Mouse (Mus musculus) forebrain, embryonic 11.5 days (tissue): ENCODE measurements around the gene Pop7. TPM values are rescaled to one million over a fixed set of nuclear protein-coding genes. Genes with fewer than 3 reads are reported as not detected.

ENCODE experiments used
- ATAC-seq: fragments of 200-750 bp; cut with Nextera tagmentation; replicated peaks from 2 replicates; pipeline ENCODE4 v1.8.0; 2017; ENCODE audit warnings: moderate TSS enrichment; ENCODE audit not compliant: low FRiP score
- DNase-seq: peaks from one replicate; pipeline ENCODE4 v3.0.0-alpha.2; 2017; ENCODE audit warnings: low spot score
- H3K27ac ChIP-seq: fragments of 300-500 bp; sonication (generic); 2 replicates; pipeline ENCODE4 v1.5.1; 2014; ENCODE audit warnings: low read depth, low read length
- H3K27me3 ChIP-seq: fragments of 300-500 bp; sonication (generic); 2 replicates; pipeline ENCODE4 v1.6.1; 2014; ENCODE audit warnings: mild to moderate bottlenecking, low read length, mixed read lengths; ENCODE audit not compliant: control insufficient read depth, insufficient read depth
- H3K36me3 ChIP-seq: fragments of 300-500 bp; sonication (generic); 2 replicates; pipeline ENCODE4 v1.6.1; 2014; ENCODE audit warnings: mild to moderate bottlenecking, low read length, moderate library complexity, mixed read lengths; ENCODE audit not compliant: control insufficient read depth, insufficient read depth
- H3K4me1 ChIP-seq: fragments of 300-500 bp; sonication (generic); replicated peaks from 2 replicates; pipeline ENCODE4 v1.6.1; 2014; ENCODE audit warnings: low read length, mixed read lengths; ENCODE audit not compliant: control insufficient read depth, insufficient read depth
- H3K4me2 ChIP-seq: fragments of 300-500 bp; sonication (generic); 2 replicates; pipeline ENCODE4 v1.6.1; 2014; ENCODE audit warnings: low read depth, mild to moderate bottlenecking, low read length, moderate library complexity, mixed read lengths; ENCODE audit not compliant: severe bottlenecking
- H3K4me3 ChIP-seq: fragments of 300-500 bp; sonication (generic); 2 replicates; pipeline ENCODE4 v1.5.1; 2014; ENCODE audit warnings: low read depth, low read length
- H3K9ac ChIP-seq: fragments of 300-500 bp; sonication (generic); 2 replicates; pipeline ENCODE4 v1.6.1; 2014; ENCODE audit warnings: low read length
- H3K9me3 ChIP-seq: fragments of 300-500 bp; sonication (generic); 2 replicates; pipeline ENCODE4 v1.6.1; 2016; ENCODE audit warnings: low read length, mixed read lengths; ENCODE audit not compliant: control insufficient read depth
- WGBS: fragments of 180-500 bp; shearing (Covaris S2); extraction: QIAGEN DNeasy Blood & Tissue Kit; methylation state at CpG from one replicate; pipeline ENCODE4 v1.1.7; 2014; 5-methylcytosine and 5-hydroxymethylcytosine counted together
- polyA plus RNA-seq: library from polyadenylated mRNA; unstranded; fragments of >200 nt; fragmentation: Nextera tagmentation; extraction: Ambion mirVana; gene quantifications from 2 replicates; pipeline ENCODE4 v1.2.1, GENCODE M21; 2014

Gene Pop7
- polyA plus RNA-seq, 1 experiment from 2014 or later, result 55.9 TPM

DNA sequence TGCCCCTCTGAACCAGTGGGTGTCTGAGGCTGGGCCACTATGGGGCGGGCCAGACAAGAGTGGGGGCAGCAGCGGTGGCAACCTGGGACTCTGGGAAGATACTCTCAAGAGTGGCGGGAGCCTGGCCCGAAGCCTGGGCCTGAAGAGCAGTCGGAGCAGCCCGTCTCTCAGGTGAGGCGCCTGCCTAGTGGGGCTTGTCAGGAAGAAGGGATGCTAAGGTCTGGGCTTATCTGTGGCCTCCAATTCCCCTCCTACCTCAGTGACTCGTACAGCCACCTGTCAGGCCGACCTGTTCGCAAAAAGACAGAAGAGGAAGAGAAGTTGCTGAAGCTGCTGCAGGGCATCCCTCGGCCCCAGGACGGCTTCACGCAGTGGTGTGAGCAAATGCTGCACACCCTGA, 22.4 kb upstream of the Pop7 start:
- 92% methylated on average over 13 of the region's 13 CpGs for WGBS
- Histone ChIP-seq H3K4me2 (no peak overlapping the region), H3K4me1 (peaks cover 4% of the 10 kb centered on the region), H3K9me3 (no peaks in the 10 kb centered on the region), H3K36me3 (peaks cover 36% of the 10 kb centered on the region), H3K9ac (no peak overlapping the region), H3K27ac (no peak overlapping the region), H3K4me3 (no peak overlapping the region), H3K27me3 (no peaks in the 10 kb centered on the region)
- ATAC-seq, result no peak
- DNase-seq, result no peak

DNA sequence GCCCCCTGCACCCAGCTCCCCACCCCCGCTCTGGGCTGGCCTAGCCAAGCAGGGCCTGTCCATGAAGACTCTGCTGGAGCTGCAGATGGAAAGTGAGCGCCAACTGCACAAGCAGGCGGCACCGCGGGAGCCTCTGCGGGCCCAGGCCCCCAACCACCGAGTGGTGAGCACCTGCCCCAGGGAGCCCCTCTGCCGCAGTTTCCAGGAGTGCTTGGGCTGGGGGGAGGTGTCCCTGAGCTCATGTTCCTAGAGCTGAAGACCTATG, 21.9 kb upstream of the Pop7 start:
- Histone ChIP-seq H3K4me3 (no peak overlapping the region), H3K36me3 (peaks cover 38% of the 10 kb centered on the region), H3K9ac (no peak overlapping the region), H3K4me1 (peaks cover 4% of the 10 kb centered on the region), H3K9me3 (no peaks in the 10 kb centered on the region), H3K4me2 (no peak overlapping the region), H3K27me3 (no peaks in the 10 kb centered on the region), H3K27ac (no peak overlapping the region)
- ATAC-seq (no peak), DNase-seq (no peak)
- WGBS, result 91% methylated on average over 8 of the region's 8 CpGs

DNA sequence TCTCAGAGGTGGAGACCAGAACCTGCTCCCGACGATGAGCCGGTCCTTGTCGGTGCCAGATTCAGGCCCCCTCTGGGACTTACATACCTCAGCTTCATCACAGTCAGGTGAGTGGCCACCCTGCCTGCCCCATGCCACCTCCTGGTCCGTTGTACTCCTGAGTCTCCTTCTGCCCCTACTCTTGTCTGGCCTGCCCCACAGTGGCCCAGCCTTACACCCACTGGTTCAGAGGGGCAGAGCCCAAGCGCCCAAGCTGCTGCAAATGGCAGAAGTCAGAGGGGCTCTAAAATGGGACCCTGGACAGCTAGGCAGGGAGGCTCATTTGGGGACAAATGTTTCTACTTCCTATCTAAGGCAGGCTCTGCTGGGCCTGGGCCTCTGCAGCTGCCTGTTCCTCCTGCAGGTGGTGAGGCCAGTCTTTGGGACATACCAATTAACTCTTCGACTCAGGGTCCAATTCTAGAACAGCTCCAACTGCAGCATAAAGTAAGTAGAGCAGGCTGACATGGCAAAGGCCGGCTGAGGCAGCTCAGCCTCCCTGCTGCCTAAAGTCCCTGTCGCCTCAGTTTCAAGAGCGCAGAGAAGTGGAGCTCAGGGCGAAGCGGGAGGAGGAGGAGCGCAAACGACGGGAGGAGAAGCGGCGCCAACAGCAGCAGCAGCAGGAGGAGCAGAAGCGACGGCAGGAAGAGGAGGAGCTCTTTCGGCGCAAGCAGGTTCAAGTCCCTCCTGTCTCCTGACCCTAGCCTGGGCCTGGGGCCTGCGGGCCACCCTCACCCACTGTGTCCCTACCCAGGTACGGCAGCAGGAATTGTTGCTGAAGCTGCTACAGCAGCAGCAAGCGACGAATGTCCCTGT, 21.3 kb upstream of the Pop7 start:
- no peak overlapping the region for H3K4me3 ChIP-seq
- H3K36me3 ChIP-seq, result peaks cover 34% of the 10 kb centered on the region
- no peak overlapping the region for H3K27ac ChIP-seq
- DNase-seq (peak; percentile 52), ATAC-seq (no peak)
- 85% methylated on average over 25 of the region's 25 CpGs for WGBS
- no peaks in the 10 kb centered on the region for H3K27me3 ChIP-seq
- H3K4me1 ChIP-seq, result peaks cover 4% of the 10 kb centered on the region
- H3K9ac ChIP-seq, result no peak overlapping the region
- H3K4me2 ChIP-seq, result no peak overlapping the region
- H3K9me3 ChIP-seq, result no peaks in the 10 kb centered on the region

DNA sequence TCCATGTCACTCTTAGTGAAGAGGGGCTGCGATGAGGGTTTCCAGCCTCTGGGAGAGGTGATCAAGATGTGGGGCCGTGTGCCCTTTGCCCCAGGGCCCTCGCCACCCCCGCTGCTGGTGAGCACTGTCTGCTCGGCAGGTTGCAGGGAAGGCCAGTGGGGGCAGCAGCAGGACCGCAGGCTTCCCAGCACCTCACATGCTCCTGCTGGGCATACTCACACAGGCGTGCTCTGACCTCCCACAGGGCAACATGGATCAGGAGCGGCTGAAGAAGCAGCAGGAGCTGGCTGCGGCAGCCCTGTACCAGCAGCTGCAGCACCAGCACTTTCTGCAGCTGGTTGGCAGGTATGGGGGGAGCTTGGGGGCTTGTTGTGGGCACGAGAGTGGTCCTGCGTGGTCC, 20.4 kb upstream of the Pop7 start:
- no peaks in the 10 kb centered on the region for H3K9me3 ChIP-seq
- H3K4me2 ChIP-seq, result no peak overlapping the region
- no peaks in the 10 kb centered on the region for H3K27me3 ChIP-seq
- peaks cover 4% of the 10 kb centered on the region for H3K4me1 ChIP-seq
- no peak overlapping the region for H3K4me3 ChIP-seq
- no peak overlapping the region for H3K27ac ChIP-seq
- no peak overlapping the region for H3K9ac ChIP-seq
- peak; percentile 53 for DNase-seq
- ATAC-seq, result no peak
- WGBS, result 87% methylated on average over 11 of the region's 11 CpGs
- H3K36me3 ChIP-seq, result peaks cover 29% of the 10 kb centered on the region

DNA sequence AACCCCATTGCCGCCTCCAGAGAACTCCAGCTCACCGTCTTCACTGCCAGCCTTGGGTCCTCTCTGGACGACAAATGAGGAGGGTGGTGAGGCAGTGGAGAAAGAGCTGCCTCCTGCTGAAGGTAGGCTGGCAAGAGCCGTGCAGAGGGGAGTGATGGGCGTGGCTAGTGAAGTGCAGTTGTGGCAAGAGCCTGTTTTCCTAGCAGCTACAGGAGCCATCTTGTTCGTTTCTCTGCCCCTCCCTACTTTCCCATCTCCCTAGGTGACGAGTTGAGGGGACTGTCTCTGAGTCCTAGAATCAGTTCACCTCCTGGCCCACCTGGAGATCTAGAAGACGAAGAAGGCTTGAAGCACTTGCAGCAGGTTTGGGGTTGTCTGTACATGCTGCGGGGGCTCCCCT, 19.5 kb upstream of the Pop7 start:
- peaks cover 29% of the 10 kb centered on the region for H3K36me3 ChIP-seq
- no peaks in the 10 kb centered on the region for H3K9me3 ChIP-seq
- 79% methylated on average over 9 of the region's 9 CpGs for WGBS
- no peak overlapping the region for H3K4me3 ChIP-seq
- H3K27me3 ChIP-seq, result no peaks in the 10 kb centered on the region
- no peak overlapping the region for H3K4me2 ChIP-seq
- no peak overlapping the region for H3K27ac ChIP-seq
- ATAC-seq (no peak), DNase-seq (no peak)
- no peak overlapping the region for H3K9ac ChIP-seq
- peaks cover 4% of the 10 kb centered on the region for H3K4me1 ChIP-seq

DNA sequence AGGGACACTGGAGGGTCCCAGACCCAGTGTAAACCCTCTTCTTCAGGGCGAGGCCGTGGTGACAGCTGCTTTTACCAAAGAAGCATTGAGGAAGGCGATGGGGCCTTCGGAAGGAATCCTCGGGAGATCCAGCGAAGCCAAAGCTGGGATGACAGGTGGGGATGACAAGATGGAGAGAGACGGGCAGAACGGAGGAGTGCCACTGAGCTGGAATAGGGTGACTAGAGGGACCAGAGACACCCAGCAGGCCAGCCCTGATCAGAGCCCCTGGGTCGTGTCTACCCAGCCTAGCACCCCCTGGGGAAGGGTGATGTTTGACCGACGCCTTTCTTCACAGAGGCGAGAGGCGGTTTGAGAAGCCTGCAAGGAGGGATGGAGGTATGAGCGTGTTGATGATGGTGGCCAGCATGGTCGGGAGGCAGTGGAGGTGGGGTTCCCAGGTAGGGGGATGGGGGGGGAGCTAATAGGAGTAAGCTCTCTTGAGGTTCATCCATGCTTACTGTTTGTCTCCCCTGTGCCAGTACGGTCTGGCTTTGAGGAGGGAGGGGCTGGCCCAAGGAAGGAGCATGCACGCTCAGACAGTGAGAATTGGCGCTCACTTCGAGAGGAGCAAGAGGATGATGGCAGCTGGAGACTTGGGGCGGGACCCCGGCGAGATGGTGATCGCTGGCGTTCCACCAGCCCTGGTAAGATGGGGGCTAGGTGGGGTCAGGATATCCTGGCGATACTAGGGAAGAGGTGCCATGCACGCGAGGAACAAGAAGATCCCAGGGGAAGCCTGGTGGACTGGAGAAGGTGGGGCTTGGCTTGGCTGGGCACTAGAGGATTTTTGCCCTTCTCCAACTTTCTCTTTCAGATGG, 17.6 kb upstream of the Pop7 start:
- no peak overlapping the region for H3K4me2 ChIP-seq
- H3K36me3 ChIP-seq, result peaks cover 29% of the 10 kb centered on the region
- WGBS, result 95% methylated on average over 27 of the region's 27 CpGs
- H3K27ac ChIP-seq, result no peak overlapping the region
- DNase-seq (no peak), ATAC-seq (no peak)
- no peaks in the 10 kb centered on the region for H3K4me1 ChIP-seq
- no peaks in the 10 kb centered on the region for H3K9me3 ChIP-seq
- H3K27me3 ChIP-seq, result no peaks in the 10 kb centered on the region
- no peak overlapping the region for H3K9ac ChIP-seq
- no peak overlapping the region for H3K4me3 ChIP-seq

DNA sequence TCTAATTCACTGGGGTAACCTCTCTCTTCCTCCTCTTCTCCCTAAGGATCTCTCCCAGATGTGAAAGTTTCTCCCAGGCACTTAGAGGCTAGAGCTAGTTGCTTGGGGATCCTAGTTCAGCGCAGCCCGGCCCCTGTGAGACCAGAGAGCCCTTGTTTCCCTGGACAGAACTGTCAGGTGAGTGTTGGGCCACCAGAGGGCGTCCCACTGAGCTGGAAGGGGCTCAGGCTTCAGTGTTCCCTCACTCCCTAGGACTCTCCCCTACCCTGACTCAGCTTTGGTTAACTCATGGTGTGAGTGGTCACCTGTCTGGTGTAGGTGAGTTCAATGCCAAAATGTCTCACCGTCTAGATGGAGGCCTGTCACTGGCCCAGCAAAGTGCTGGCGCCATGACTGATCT, 16.1 kb upstream of the Pop7 start, which contains the start of gene Gigyf1:
Gigyf1 (plus strand) TSS at position 113 of the 400 bp plus-strand sequence.
- WGBS, result 78% methylated on average over 5 of the region's 5 CpGs
- Histone ChIP-seq H3K9ac (no peak within 1 kb of the TSS), H3K9me3 (no peaks in the 10 kb centered on the region), H3K4me2 (no peak within 1 kb of the TSS), H3K27me3 (no peaks in the 10 kb centered on the region), H3K36me3 (peaks cover 20% of the 10 kb centered on the region), H3K27ac (no peak within 1 kb of the TSS), H3K4me1 (no peaks in the 10 kb centered on the region), H3K4me3 (no peak within 1 kb of the TSS)
- DNase-seq (peak; percentile 66), ATAC-seq (no peak)

DNA sequence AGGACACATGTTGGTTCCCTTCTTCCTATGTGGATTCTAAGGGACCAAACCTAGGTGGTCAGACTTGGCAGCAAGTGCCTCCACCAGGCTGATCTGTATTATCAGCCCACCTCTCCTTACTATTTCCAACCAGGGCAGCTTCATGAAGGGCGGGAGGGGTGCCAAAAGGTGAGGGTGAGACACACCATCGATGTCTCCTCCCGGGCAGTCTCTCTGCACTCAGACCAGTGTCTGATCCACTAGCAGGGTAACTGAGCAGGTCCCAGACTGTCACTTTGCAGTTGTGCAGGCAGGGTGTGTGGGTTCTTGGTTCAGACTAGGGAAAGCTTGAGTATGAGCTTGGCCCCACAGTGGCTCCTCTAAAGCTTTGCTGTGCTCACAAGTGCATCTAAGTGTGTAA, 12.5 kb upstream of the Pop7 start:
- ATAC-seq (no peak), DNase-seq (no peak)
- Histone ChIP-seq H3K9ac (no peak overlapping the region), H3K4me1 (peaks cover 4% of the 10 kb centered on the region; the same call in 1 of the 2 replicates), H3K36me3 (peaks cover 3% of the 10 kb centered on the region; the same call in 1 of the 2 replicates), H3K4me2 (no peak overlapping the region), H3K27me3 (no peaks in the 10 kb centered on the region), H3K4me3 (no peak overlapping the region), H3K9me3 (no peaks in the 10 kb centered on the region), H3K27ac (no peak overlapping the region)
- 98% methylated on average over 3 of the region's 3 CpGs for WGBS
